Mouse (Mus musculus) liver, embryonic 12.5 days (tissue): ENCODE results near the gene Rpl23a. TPM values are rescaled to one million over a fixed set of nuclear protein-coding genes. Genes with fewer than 3 reads are reported as not detected.

Experiments
- ATAC-seq: fragments of 200-750 bp; cut with Nextera tagmentation; 2 replicates; pipeline ENCODE4 v1.8.0; 2017; ENCODE audit warnings: moderate number of reproducible peaks, mild to moderate bottlenecking, moderate library complexity
- H3K27ac ChIP-seq: fragments of 300-500 bp; sonication (generic); 2 replicates; pipeline ENCODE4 v1.5.1; 2016; ENCODE audit warnings: mild to moderate bottlenecking
- H3K27me3 ChIP-seq: fragments of 300-500 bp; sonication (generic); replicated peaks from 2 replicates; pipeline ENCODE4 v1.6.1; 2016; ENCODE audit warnings: mild to moderate bottlenecking, moderate library complexity
- H3K36me3 ChIP-seq: fragments of 300-500 bp; sonication (generic); 2 replicates; pipeline ENCODE4 v1.6.1; 2016; ENCODE audit warnings: mild to moderate bottlenecking, moderate library complexity
- H3K4me1 ChIP-seq: fragments of 300-500 bp; sonication (generic); 2 replicates; pipeline ENCODE4 v1.6.1; 2016
- H3K4me2 ChIP-seq: fragments of 300-500 bp; sonication (generic); 2 replicates; pipeline ENCODE4 v1.6.1; 2016; ENCODE audit warnings: mild to moderate bottlenecking, moderate library complexity
- H3K4me3 ChIP-seq: fragments of 300-500 bp; sonication (generic); 2 replicates; pipeline ENCODE4 v1.5.1; 2016; ENCODE audit warnings: mild to moderate bottlenecking, moderate library complexity
- H3K9ac ChIP-seq: fragments of 300-500 bp; sonication (generic); 2 replicates; pipeline ENCODE4 v1.6.1; 2016; ENCODE audit warnings: mild to moderate bottlenecking, moderate library complexity
- H3K9me3 ChIP-seq: fragments of 300-500 bp; sonication (generic); replicated peaks from 2 replicates; pipeline ENCODE4 v1.6.1; 2016; ENCODE audit warnings: mild to moderate bottlenecking, moderate library complexity
- WGBS: fragments of 180-500 bp; shearing (Covaris S2); methylation state at CpG from one replicate; pipeline ENCODE4 v1.1.7; 2016; ENCODE audit not compliant: insufficient replicate concordance; 5-methylcytosine and 5-hydroxymethylcytosine counted together
- polyA plus RNA-seq: library from polyadenylated mRNA; unstranded; fragments of >200 nt; fragmentation: Nextera tagmentation; extraction: Ambion mirVana; gene quantifications from 2 replicates; pipeline ENCODE4 v1.2.1, GENCODE M21; 2016

Gene Rpl23a
- polyA plus RNA-seq, 1 experiment from 2014 or later = 1,156 TPM

GRCm38 (mm10) chr11:78172748-78173383 lies 10.5 kb downstream of the Rpl23a start:
- Histone ChIP-seq H3K27ac (no peak overlapping the region), H3K9ac (no peak overlapping the region), H3K36me3 (peaks cover 25% of the 10 kb centered on the region), H3K4me1 (peaks cover 75% of the 10 kb centered on the region), H3K9me3 (no peaks in the 10 kb centered on the region), H3K4me2 (no peak overlapping the region), H3K4me3 (no peak overlapping the region), H3K27me3 (no peaks in the 10 kb centered on the region)
- ATAC-seq = no peak
- WGBS = 80% methylated on average over 19 of the region's 19 CpGs

GRCm38 (mm10) chr11:78172034-78172747 lies 11.2 kb downstream of the Rpl23a start:
- peak overlapping the region; percentile 15; the same call in 1 of the 2 replicates for H3K27ac ChIP-seq

GRCm38 (mm10) chr11:78171328-78171727 lies 12.1 kb downstream of the Rpl23a start:
- no peak overlapping the region for H3K9ac ChIP-seq
- H3K27ac ChIP-seq = no peak overlapping the region
- H3K27me3 ChIP-seq = no peaks in the 10 kb centered on the region
- peaks cover 90% of the 10 kb centered on the region for H3K4me1 ChIP-seq
- no peak overlapping the region for H3K4me3 ChIP-seq
- no peaks in the 10 kb centered on the region for H3K9me3 ChIP-seq
- no peak overlapping the region for H3K4me2 ChIP-seq
- H3K36me3 ChIP-seq = peaks cover 34% of the 10 kb centered on the region
- ATAC-seq = no peak
- WGBS = 67% methylated on average over 4 of the region's 4 CpGs

More at GRCm38 (mm10) chr11:78172034-78172747, 11.2 kb downstream of the Rpl23a start:
- no peak overlapping the region for H3K4me2 ChIP-seq
- H3K4me1 ChIP-seq = peaks cover 82% of the 10 kb centered on the region
- H3K4me3 ChIP-seq = no peak overlapping the region
- WGBS = 86% methylated on average over 16 of the region's 16 CpGs
- H3K27me3 ChIP-seq = no peaks in the 10 kb centered on the region
- no peak for ATAC-seq
- peaks cover 31% of the 10 kb centered on the region for H3K36me3 ChIP-seq
- H3K9ac ChIP-seq = peak overlapping the region; percentile 28
- H3K9me3 ChIP-seq = no peaks in the 10 kb centered on the region

GRCm38 (mm10) chr11:78170306-78170705 lies 13.1 kb downstream of the Rpl23a start:
- Histone ChIP-seq H3K4me1 (peaks cover 91% of the 10 kb centered on the region), H3K27me3 (no peaks in the 10 kb centered on the region), H3K4me3 (no peak overlapping the region), H3K9ac (no peak overlapping the region), H3K27ac (peak overlapping the region; percentile 93), H3K9me3 (no peaks in the 10 kb centered on the region), H3K4me2 (peak overlapping the region; percentile 79), H3K36me3 (peaks cover 34% of the 10 kb centered on the region)
- no peak for ATAC-seq
- WGBS = 88% methylated on average over 15 of the region's 15 CpGs

- peaks cover 34% of the 10 kb centered on the region for H3K36me3 ChIP-seq
- peak overlapping the region; percentile 49 for H3K4me3 ChIP-seq
- peak overlapping the region; percentile 93 for H3K27ac ChIP-seq
- H3K9ac ChIP-seq = peak overlapping the region; percentile 68
- no peaks in the 10 kb centered on the region for H3K9me3 ChIP-seq
- no peaks in the 10 kb centered on the region for H3K27me3 ChIP-seq
- H3K4me1 ChIP-seq = peaks cover 84% of the 10 kb centered on the region
- peak overlapping the region; percentile 79 for H3K4me2 ChIP-seq
- WGBS = 21% methylated on average over 19 of the region's 19 CpGs
- ATAC-seq = peak; percentile 64
Measured at GRCm38 (mm10) chr11:78168541-78169468, 14.6 kb downstream of the Rpl23a start.

DNA sequence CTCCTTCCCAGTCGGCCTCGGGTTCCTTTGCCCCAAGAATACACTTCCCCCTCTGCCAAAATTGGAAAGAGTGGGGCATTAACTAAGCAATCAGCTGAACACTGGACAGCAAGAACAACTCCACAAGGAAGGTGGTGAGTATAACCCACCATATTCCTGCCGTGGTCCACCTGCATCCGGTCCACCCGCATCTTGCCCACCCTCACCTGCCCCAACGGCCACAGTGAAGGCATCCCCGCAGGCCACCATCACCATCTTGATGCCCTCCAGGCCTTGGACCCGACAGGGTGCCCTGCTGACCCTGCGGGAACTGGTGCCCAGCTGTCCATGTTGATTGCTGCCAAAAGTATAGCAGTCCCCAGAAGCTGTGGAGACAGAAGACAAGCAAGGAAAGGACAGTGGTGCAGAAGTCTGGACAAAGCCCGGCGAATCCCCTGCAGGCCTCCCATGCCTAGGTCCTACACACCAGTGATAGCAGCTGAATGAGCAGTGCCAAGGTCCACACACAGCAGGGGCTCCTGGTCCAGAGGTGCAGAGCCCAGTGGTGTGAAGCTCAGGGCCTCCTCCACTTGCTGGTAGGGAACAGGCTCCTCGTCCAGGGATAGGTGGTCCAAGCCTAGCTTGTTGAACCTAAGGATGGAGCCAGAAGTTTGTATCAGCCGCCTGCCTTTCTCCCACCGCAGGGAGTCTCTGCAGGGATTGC lies 16.0 kb downstream of the Rpl23a start:
- H3K27ac ChIP-seq = peak overlapping the region; percentile 93
- H3K4me1 ChIP-seq = peaks cover 88% of the 10 kb centered on the region
- 81% methylated on average over 14 of the region's 14 CpGs for WGBS

GRCm38 (mm10) chr11:78166640-78167039 lies 16.7 kb downstream of the Rpl23a start:
- Histone ChIP-seq H3K9ac (peak overlapping the region; percentile 29), H3K9me3 (no peaks in the 10 kb centered on the region), H3K4me3 (no peak overlapping the region), H3K36me3 (peaks cover 38% of the 10 kb centered on the region), H3K4me2 (peak overlapping the region; percentile 100; the same call in 1 of the 2 replicates), H3K27ac (peak overlapping the region; percentile 93), H3K4me1 (peaks cover 88% of the 10 kb centered on the region), H3K27me3 (no peaks in the 10 kb centered on the region)
- ATAC-seq = no peak
- 61% methylated on average over 6 of the region's 6 CpGs for WGBS

More for the DNA sequence above, 16.0 kb downstream of the Rpl23a start:
- ATAC-seq = no peak
- H3K4me2 ChIP-seq = peak overlapping the region; percentile 79
- no peaks in the 10 kb centered on the region for H3K9me3 ChIP-seq
- H3K27me3 ChIP-seq = no peaks in the 10 kb centered on the region
- H3K9ac ChIP-seq = peak overlapping the region; percentile 68
- H3K36me3 ChIP-seq = peaks cover 38% of the 10 kb centered on the region
- H3K4me3 ChIP-seq = no peak overlapping the region

- Histone ChIP-seq H3K36me3 (peaks cover 40% of the 10 kb centered on the region), H3K4me1 (peaks cover 90% of the 10 kb centered on the region), H3K27ac (peak overlapping the region; percentile 93), H3K27me3 (no peaks in the 10 kb centered on the region), H3K4me3 (peak overlapping the region; percentile 97), H3K9ac (peak overlapping the region; percentile 99), H3K4me2 (peak overlapping the region; percentile 100), H3K9me3 (no peaks in the 10 kb centered on the region)
- no peak for ATAC-seq
- WGBS = 35% methylated on average over 4 of the region's 4 CpGs
Measured at GRCm38 (mm10) chr11:78166161-78166560, 17.2 kb downstream of the Rpl23a start.

DNA sequence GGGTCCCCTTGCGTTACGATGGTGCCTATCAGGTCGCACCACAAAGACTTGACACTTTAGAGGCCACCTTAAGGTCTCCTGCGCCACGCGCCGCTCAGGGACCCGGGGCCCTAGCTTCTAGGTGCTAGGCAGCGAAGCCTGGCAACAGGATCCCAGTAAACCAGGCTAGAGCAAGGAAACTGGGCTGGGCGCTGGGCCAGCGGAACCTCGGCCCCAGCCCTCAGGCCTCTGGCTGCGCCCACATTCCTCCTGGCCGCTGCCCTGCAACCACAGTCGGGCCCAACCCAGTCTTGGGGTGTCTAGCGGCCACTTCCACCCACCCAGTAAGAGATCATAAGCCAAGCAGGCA lies 17.6 kb downstream of the Rpl23a start:
- peak overlapping the region; percentile 93 for H3K27ac ChIP-seq
- peaks cover 40% of the 10 kb centered on the region for H3K36me3 ChIP-seq
- H3K9ac ChIP-seq = peak overlapping the region; percentile 99
- H3K4me3 ChIP-seq = peak overlapping the region; percentile 97
- H3K9me3 ChIP-seq = no peaks in the 10 kb centered on the region
- peak overlapping the region; percentile 100 for H3K4me2 ChIP-seq
- WGBS = 3% methylated on average over 16 of the region's 16 CpGs
- ATAC-seq = peak; percentile 19
- H3K4me1 ChIP-seq = peaks cover 90% of the 10 kb centered on the region
- H3K27me3 ChIP-seq = no peaks in the 10 kb centered on the region

GRCm38 (mm10) chr11:78164924-78165760 lies 18.2 kb downstream of the Rpl23a start, which contains the start of gene Traf4:
Gene Traf4 (minus strand): TSS chr11:78165589.
- no peaks in the 10 kb centered on the region for H3K27me3 ChIP-seq
- WGBS = 1% methylated on average over 78 of the region's 78 CpGs
- peaks cover 41% of the 10 kb centered on the region for H3K36me3 ChIP-seq
- peak within 1 kb of the TSS; percentile 99 for H3K9ac ChIP-seq
- peaks cover 90% of the 10 kb centered on the region for H3K4me1 ChIP-seq
- H3K4me2 ChIP-seq = peak within 1 kb of the TSS; percentile 100
- ATAC-seq = peak; percentile 80
- H3K9me3 ChIP-seq = no peaks in the 10 kb centered on the region
- peak within 1 kb of the TSS; percentile 93 for H3K27ac ChIP-seq
- peak within 1 kb of the TSS; percentile 97 for H3K4me3 ChIP-seq
